Mouse (Mus musculus) testis, adult 2 months (tissue): Measurements from ENCODE around the gene Rhbdd1. TPM values are rescaled to one million over a fixed set of nuclear protein-coding genes. Genes with fewer than 3 reads are reported as not detected.

Experiments
- H3K27ac ChIP-seq: fragments of 200-500 bp; 2 replicates; pipeline ENCODE4 v1.5.1; 2012; ENCODE audit warnings: low read depth, low read length; ENCODE audit not compliant: control insufficient read depth, insufficient read depth
- H3K27me3 ChIP-seq: fragments of 200-500 bp; 2 replicates; pipeline ENCODE4 v1.6.1; 2012; ENCODE audit warnings: mild to moderate bottlenecking, low read length, moderate library complexity; ENCODE audit not compliant: control insufficient read depth, insufficient read depth
- H3K36me3 ChIP-seq: fragments of 200-500 bp; 2 replicates; pipeline ENCODE4 v1.6.1; 2012; ENCODE audit warnings: mild to moderate bottlenecking, low read length; ENCODE audit not compliant: control insufficient read depth, insufficient read depth
- H3K4me1 ChIP-seq: fragments of 200-500 bp; 2 replicates; pipeline ENCODE4 v1.6.1; 2012; ENCODE audit warnings: low read length; ENCODE audit not compliant: control insufficient read depth, insufficient read depth
- H3K4me3 ChIP-seq: fragments of 200-500 bp; 2 replicates; pipeline ENCODE4 v1.5.1; 2012; ENCODE audit warnings: low read depth, mild to moderate bottlenecking, low read length, moderate library complexity, mixed read lengths; ENCODE audit not compliant: control insufficient read depth
- CTCF ChIP-seq: fragments of 200-500 bp; IDR thresholded peaks from 2 replicates; pipeline ENCODE4 v1.5.1; 2012; ENCODE audit warnings: low read depth, mild to moderate bottlenecking, inconsistent platforms, low read length, moderate library complexity; ENCODE audit not compliant: control insufficient read depth, insufficient read depth, insufficient replicate concordance
- POLR2A ChIP-seq: fragments of 200-500 bp; IDR thresholded peaks from 2 replicates; pipeline ENCODE4 v1.6.1; 2012; ENCODE audit warnings: low read depth, mild to moderate bottlenecking, inconsistent platforms, low read length, moderate library complexity; ENCODE audit not compliant: control insufficient read depth
- polyA plus RNA-seq: library from polyadenylated mRNA; depleted of rRNA; stranded (reverse); fragments of >200 nt; gene quantifications from 2 replicates; pipeline ENCODE4 v1.2.3, GENCODE M21; 2012

Gene Rhbdd1
- polyA plus RNA-seq, 1 experiment, result 46.4 TPM

GRCm38 (mm10) chr1:82291930-82292712 is 24.1 kb upstream of the Rhbdd1 start:
- H3K4me1 ChIP-seq, result peaks cover 18% of the 10 kb centered on the region
- H3K27ac ChIP-seq, result no peak overlapping the region
- TF ChIP-seq POLR2A (no peak), CTCF (no peak)

DNA sequence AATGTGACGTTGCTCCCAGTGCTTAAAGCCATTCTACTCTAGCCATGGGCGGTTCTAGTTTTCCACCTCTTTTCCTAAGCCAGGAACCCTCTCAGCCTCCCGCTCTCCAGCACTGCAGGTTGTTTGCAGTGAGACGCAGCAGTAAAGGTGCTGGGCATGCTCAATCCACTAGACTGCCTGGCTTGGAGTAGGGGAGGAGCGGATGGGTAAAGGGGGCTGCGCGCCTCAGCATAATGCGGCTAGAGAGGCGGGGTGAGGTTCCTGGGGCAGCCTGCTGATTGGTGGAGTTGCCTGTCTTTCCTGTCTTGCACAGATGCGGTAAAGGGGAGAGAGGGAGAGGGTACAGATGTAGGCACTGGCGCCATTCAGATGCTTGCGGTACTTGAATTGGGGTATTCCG is 23.5 kb upstream of the Rhbdd1 start:
- no peak overlapping the region; the same call in 1 of the 2 replicates for H3K4me3 ChIP-seq
- no peaks in the 10 kb centered on the region for H3K27me3 ChIP-seq
- no peak overlapping the region for H3K27ac ChIP-seq
- TF ChIP-seq CTCF, result no peak
- no peak for TF ChIP-seq POLR2A
- no peaks in the 10 kb centered on the region for H3K36me3 ChIP-seq
- H3K4me1 ChIP-seq, result peaks cover 15% of the 10 kb centered on the region

More at GRCm38 (mm10) chr1:82291930-82292712, 24.1 kb upstream of the Rhbdd1 start:
- H3K4me3 ChIP-seq, result no peak overlapping the region; the same call in 1 of the 2 replicates
- no peaks in the 10 kb centered on the region for H3K36me3 ChIP-seq
- H3K27me3 ChIP-seq, result no peaks in the 10 kb centered on the region

DNA sequence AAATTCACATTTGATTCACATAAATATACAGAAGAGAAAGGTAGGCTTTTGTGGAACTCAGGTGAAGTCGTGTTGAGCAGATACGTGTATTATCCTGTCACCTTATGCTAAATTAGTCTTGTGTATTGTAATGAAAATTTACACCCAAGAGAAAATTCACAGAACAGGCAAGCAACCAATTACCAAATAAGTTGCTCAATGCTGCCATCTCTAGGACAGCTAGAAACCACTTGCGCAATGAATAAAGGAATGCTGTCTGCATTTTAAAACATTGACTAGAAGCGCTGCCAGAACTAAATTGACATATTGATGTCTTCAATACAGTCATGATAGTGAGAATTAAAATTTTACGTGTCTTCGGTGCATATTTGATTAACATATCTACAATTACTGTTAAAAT is 22.1 kb upstream of the Rhbdd1 start:
- H3K36me3 ChIP-seq, result no peaks in the 10 kb centered on the region
- no peak for TF ChIP-seq POLR2A
- TF ChIP-seq CTCF, result no peak
- no peak overlapping the region for H3K4me3 ChIP-seq
- H3K4me1 ChIP-seq, result peaks cover 5% of the 10 kb centered on the region
- H3K27ac ChIP-seq, result no peak overlapping the region
- no peaks in the 10 kb centered on the region for H3K27me3 ChIP-seq

- Histone ChIP-seq H3K36me3 (no peaks in the 10 kb centered on the region), H3K4me1 (no peaks in the 10 kb centered on the region), H3K27ac (no peak overlapping the region), H3K27me3 (no peaks in the 10 kb centered on the region), H3K4me3 (no peak overlapping the region)
- TF ChIP-seq POLR2A (no peak), CTCF (no peak)
Measured at GRCm38 (mm10) chr1:82298586-82298985, 17.7 kb upstream of the Rhbdd1 start.

DNA sequence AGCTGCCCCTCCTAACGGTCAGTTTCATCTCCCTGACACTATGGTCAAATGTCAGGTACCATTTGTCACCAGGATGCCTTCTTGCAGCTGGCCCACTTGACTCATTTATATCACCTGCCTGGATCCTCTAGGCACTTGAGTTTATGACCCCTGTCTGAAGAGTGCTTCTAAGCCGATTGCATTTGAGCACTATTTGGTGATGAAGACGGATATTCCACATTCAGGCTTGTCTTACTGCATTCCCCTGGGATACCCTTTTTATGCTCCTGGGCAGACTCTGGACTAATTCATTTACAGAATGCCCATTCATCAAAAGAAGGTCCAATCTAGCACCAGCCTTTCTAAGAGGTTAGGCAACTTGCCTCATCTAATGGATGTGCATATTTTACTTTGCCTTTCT is 11.8 kb upstream of the Rhbdd1 start:
- H3K27me3 ChIP-seq, result no peaks in the 10 kb centered on the region
- no peak for TF ChIP-seq POLR2A
- no peak for TF ChIP-seq CTCF
- H3K36me3 ChIP-seq, result no peaks in the 10 kb centered on the region
- H3K27ac ChIP-seq, result no peak overlapping the region
- no peak overlapping the region for H3K4me3 ChIP-seq
- no peaks in the 10 kb centered on the region for H3K4me1 ChIP-seq

- Histone ChIP-seq H3K27me3 (no peaks in the 10 kb centered on the region), H3K4me1 (peaks cover 2% of the 10 kb centered on the region), H3K36me3 (no peaks in the 10 kb centered on the region), H3K27ac (peak overlapping the region; percentile 99), H3K4me3 (peak overlapping the region; percentile 99)
- TF ChIP-seq POLR2A (no peak), CTCF (no peak)
Measured at GRCm38 (mm10) chr1:82316746-82317126, 484 bp downstream of the Rhbdd1 start.

DNA sequence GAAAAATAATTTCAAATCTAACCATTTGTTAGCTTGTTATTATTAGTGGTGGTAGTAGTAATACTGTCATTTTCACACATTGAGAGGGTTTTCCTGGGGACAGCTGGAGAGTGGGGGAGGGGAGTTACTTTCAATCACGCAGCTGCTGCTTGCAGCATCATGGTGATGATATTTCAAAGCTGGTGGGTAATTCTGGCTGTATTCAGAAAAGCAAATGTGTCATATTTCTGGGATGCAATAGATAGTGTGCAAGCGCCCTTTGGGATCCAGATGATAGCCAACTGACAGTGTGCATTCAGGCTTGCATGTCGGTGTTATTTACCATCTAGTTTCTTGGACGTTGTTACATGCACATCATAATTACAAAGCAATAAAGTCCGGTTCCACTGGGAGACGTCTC is 4.2 kb downstream of the Rhbdd1 start:
- H3K4me3 ChIP-seq, result no peak overlapping the region
- no peaks in the 10 kb centered on the region for H3K36me3 ChIP-seq
- H3K27ac ChIP-seq, result no peak overlapping the region
- no peaks in the 10 kb centered on the region for H3K27me3 ChIP-seq
- no peak for TF ChIP-seq CTCF
- no peak for TF ChIP-seq POLR2A
- peaks cover 2% of the 10 kb centered on the region for H3K4me1 ChIP-seq

DNA sequence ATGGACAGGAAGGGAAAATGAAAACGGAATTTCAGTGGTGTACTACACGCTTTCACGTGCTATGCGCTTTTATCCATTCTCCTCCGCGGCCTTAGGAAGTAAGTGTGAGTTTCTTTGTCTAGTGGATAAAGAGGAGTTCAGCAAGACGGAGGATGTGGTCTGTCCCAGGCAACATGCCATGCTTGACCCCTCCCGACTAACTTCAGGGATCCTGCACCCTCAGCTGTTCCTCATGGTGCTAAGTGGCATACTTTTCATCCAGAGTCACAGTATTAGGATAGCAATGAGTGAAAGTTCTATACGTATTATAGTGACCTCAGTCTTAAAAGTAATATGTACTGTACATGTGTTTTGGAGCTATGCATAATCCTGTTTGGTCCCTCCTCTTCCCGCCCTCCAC is 4.6 kb downstream of the Rhbdd1 start:
- no peaks in the 10 kb centered on the region for H3K27me3 ChIP-seq
- no peak overlapping the region for H3K27ac ChIP-seq

More for the DNA sequence above, 4.6 kb downstream of the Rhbdd1 start:
- Histone ChIP-seq H3K4me1 (peaks cover 2% of the 10 kb centered on the region), H3K36me3 (no peaks in the 10 kb centered on the region), H3K4me3 (no peak overlapping the region)
- TF ChIP-seq POLR2A, result no peak
- no peak for TF ChIP-seq CTCF
